Mouse (Mus musculus) CD4-positive, CD25-positive, alpha-beta regulatory T cell, adult 4 months (primary cell): ENCODE measurements around the gene Hnrnpf. TPM values are rescaled to one million over a fixed set of nuclear protein-coding genes. Genes with fewer than 3 reads are reported as not detected.

Experiments
- ATAC-seq: one replicate; pipeline ENCODE4 v1.8.0; 2017
- polyA plus RNA-seq, 2 experiments: library from polyadenylated mRNA; unstranded; fragments of 100-300 nt; shearing (Covaris generic); gene quantifications; one replicate each; pipeline ENCODE4 v1.2.1; 2017

Hnrnpf gene
- polyA plus RNA-seq, 2 experiments from 2014 or later, result 1,072 to 1,239 TPM

DNA sequence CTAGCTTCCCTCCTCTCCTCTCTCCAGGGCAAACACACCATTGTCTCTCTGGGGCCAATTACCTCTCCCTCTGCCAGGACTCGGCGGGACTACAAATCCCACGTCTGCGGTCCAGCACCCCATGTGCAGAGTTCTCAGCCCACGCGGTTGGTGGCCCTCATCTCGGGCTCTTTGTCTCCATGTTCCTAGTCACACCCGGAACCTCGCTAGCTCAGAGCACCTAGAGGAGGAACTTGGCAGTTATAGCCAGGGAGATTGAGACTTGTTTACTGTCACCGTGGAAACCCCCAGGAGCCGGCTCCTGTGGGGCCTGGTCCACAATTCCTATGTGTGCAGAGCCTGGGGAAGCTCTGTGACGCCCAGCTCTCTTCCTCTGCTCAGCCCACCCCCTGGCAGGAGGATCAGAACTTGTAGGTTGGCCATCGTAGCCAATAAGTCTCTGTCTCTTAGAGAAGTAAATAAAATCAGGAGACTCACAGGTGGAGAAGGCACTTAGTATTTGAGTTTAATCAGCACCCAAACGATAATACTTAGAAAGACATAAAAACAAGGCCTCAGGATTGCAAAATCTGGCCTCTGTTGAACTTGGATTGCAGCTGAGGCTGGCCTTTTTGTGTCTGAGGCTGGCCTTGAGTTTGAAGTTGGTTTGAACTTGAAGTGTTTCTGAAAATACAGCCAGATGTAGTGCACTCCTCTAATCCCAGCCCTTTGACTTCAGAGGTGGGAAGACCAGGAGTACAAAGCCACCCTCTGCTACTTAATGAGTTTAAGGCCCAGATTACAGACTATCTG is 8.6 kb upstream of the Hnrnpf start:
- ATAC-seq, result peak; percentile 52

DNA sequence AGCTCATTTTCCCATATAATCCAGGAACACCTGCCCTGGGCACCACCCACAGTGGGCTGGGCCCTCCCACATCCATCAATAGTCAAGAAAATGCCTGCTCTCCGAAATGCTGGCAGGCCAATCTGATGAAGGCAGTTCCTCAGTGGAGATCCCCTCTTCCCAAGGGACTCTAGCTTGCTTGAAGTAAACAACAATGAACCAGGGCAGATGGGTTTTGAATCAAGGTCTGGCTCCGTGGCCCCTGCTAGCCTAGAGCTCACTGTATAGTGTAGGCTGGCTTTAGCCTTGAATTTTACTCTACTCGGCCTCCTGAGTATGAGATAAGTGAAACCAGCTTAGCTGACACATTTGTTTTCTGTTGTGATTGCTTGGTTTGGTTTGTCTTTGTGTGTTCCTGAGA is 7.7 kb upstream of the Hnrnpf start:
- ATAC-seq, result no peak

DNA sequence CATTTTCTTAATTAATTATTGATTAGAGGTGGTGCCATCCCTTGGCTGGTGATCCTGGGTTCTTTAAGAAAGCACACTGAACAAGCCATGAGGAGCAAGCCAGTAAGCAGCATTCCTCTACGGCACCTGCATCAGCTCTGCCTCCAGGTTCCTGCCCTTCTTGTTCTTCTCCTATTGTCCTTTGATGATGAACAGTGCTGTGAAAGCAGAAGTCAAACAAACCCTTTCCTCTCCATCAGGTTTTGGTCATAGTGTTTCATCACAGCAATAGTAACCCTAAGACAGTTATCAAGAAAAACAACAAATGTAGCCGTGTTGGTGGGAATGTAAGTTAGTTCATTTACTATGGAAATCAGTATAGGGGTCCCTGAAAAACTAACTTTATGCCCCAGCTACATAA is 6.7 kb upstream of the Hnrnpf start:
- no peak for ATAC-seq

DNA sequence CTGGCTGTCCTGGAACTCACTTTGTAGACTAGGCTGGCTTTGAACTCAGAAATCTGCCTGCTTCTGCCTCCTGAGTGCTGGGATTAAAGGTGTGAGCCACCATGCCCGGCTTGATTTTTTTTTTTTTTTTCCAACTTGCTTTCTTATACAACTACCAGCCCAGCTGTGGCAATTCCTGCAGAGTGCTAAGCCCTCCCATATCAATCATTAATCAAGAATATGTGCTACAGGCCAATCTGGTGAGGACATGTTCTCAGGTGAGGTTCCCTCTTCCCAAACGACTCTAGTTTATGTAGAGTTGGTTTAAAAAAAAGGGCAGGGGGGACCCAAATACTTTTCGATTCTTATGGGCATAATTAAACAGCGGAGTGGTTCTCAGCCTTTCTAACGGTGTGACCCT is 2.3 kb upstream of the Hnrnpf start:
- ATAC-seq, result no peak

DNA sequence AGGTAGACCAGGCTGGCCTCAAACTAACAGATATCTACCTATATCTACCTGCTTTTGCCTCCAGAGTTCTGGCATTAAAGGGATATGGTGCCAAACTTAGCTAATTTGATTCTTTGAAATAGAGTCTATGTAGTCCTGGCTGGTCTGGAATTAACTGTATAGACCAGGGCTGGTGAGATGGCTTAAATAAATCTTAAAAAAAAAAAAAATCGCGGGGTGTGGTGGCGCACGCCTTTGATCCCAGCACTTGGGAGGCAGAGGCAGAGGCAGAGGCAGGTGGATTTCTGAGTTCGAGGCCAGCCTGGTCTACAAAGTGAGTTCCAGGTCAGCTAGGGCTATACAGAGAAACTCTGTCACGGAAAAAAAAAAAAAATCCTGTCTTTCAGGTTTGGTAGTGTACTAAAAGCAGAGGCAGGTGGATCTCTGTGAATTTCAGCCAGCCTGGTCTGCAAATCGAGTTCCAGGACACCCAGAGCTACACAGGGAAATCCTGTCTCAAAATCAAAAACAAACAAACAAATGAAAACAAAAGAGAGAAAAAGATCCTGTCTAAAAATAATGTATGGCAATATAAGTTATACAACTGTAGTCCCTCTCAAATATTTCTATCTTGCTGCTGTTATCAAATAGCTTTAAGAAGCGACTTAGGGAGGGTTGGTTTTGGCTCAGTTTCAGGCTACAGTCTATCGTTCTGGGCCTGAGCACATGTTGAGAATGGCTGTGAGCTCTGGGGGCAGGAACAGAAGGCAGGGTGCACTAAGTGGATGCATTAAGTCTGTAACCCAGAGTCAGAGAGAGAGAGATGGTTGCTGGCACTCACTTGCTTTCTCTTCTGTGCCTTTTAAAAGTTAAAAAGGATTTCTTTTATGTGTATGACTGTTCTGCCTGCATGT is 1.6 kb downstream of the Hnrnpf start:
- ATAC-seq, result no peak

DNA sequence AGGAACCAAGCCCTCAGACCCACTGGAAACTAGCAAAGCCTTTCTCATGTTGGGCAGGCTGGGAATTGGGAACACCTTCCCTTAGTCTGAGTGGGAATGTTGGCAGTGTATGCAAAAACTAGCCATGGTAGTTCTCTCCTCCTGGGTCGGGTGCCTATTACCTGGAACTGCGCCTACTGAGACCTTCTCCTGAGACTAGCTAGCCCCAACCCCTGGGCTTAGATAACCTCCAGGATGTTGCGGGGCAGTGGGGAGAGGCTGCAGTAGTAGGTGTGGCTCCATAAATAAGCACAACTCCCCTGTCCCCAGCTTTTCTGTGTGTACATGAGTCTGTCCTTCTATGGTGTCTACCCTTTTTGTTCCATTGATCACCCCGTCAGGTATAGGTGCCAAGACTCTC is 2.4 kb downstream of the Hnrnpf start:
- ATAC-seq, result no peak

DNA sequence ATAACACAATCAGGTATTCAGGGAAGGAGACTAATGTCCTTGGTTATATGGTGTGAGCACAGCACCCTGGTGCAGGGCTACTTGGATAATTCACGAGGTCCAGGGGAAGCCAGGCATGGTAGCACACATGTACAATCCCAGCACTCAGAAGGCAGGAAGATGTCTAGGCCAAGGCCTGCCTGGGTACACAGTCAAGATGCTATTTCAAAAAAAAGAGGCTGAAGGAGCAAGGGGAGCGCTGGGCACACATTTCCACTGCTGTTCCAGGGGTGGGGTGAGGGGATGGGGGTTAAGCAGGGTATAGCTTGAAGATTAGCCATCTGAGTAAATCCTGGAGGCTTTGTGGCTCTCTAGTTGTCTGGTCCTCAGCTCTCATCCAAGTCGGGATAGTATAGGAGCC is 3.7 kb downstream of the Hnrnpf start:
- no peak for ATAC-seq

DNA sequence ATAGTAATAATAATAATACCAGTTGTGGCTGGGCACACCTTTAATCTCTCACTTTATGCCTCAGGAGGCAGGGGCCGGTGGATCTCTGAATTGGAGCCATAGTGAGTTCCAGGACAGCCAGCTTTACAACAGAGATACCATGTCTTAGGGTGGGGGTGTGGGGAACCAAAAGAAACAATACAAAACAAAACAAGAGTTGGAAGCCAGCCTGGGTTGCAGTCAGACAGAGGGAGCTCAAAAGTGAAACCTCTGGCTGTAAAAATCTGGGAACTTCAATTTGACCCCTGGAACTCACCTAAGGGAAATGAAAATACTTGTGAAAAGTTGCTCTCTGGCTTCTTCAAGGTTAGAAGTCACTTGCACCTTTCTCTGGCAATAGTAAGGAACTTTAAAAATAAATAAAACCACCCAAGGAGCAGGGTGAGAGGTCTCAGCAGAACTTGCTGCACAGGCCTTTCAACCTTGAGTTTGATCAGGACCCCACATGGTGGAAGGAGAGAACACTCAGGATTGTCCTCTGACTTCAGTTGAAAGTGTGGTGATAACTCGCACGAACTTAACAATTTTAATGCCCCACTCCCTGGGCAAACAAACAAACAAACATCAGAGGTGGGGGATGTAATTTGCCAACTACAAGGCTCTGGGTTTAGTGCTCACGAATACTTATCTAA is 5.3 kb downstream of the Hnrnpf start:
- ATAC-seq, result no peak

DNA sequence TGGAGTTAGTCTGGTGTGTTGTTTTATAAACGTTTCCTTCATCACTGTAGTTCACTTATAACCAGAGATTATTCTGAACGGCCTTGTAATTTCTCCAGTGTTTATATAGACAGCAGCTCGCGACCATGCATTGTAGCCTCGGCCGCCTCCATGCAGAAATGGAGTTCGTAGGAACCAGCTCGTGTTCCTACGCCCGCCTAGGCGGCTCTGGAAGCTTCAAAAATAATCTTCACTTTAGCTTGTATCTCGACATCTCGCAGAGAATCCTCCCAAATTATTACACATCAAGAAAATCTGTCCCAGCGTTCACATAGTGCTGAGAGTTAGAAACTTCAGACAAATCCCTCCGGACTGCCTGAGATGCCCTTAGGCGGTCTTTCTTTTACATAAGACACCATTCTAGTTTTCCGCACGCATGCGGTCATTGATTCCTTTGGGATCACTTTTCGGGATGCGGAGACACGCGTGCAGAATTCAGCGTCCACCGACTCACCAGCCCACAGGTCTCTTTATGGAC is 5.9 kb downstream of the Hnrnpf start:
- no peak for ATAC-seq

DNA sequence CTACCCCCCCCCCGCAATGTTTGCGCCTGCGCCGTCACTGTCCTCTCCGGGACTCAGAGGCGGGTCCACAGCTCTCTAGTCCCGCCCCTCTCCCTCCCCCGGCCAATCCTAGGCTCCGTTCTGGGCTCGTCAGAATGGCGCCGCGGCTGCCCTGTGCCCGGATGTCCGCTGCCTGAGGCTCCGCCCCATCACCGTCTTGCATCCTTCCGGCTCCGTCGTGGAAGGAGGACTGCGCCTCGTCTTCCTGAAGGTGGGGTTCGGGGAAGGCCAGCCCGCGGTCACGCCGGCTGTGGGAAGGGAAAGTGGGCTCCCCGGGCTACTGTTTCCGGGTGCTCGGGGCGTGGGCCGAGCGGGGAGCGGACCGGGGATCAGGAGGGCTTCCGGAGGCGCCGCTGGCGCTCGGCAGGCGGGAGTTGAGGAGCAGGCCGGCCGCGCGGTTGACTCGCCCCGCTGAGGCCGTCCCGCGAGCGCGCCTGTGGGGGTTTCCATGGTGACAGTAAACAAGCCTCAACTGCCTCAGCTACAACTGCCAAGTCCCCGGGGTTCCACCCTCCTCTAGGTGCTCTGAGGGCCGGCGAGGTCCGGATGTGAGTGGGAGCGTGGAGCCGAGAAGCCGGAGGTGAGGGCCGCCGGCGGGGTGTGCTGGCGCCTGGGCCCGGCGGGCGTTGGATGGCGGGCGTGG is 6.6 kb downstream of the Hnrnpf start:
- ATAC-seq, result peak; percentile 77

DNA sequence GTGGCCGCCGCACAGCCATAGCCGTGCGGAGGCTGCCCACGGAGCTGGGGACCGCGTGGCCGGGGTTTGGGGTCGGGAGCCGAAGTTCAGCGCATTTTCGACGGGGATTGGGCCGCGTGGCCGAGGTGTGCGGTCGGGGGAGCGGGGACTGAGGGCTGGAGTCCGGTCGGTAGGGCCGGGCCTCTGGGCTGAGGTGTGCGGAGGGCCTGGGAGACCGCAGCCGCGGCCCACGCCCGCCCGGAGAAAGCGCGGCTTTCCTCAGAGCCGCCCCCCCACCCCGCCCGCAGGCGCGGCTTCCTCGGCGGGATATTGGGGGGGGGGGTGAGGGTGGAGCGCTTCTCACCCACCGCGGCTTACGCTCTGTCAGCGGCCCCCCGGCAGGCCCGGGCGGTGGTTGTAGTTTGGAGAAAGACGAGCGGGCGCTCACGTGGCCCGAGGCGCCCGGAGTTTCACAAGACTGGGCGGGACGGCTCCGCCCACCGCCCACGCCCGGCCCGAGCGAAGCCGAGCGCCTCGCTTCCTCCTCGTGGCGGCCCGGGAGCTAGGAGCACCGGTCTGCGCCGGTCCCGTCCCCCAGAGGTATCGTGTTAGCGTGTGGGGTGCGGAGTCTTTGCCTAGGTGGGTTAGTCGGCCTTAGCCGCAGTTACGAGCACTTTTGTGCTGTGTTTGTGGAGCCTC is 7.3 kb downstream of the Hnrnpf start:
- peak; percentile 62 for ATAC-seq

DNA sequence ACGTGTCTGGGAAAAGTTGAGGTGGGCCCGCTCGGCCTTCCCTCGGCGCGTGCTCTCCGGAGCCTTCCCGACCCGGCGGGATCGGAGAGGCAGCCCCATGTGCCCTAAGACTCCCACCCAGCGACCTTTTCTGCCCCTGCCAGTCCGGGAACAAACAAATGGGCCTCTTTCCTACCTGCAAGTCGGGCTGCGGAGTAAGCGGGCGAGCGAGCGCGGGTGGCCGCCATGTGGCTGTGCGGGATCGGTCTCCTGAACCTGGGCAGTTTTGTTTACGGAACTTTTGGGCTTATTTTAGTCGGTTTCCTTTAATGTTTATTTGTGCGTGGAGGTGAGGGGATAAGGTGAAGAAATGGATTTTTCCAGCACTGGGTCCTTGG is 7.8 kb downstream of the Hnrnpf start:
- ATAC-seq, result no peak

DNA sequence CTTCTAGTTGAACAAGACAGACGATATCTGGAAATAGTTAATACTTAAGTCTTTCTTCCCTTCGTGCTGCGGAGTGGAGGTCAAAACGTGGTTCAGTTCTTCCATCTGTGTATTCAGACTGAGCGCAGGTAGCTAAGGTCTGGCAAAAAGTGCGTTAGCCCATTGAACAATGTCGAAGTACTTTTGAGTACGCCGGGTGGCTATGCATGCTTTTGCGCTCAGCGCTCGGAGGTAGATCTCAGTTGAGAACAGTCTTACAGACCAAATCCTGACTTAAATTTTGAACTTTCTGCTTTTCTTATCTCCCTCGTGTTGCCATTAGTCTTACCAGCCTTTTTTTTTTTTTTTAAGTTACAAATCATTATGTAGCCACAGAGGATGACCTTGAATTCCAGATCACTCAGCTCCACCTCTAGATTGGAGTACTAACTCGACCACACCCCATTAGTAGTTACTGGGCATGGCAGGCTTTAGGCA is 8.3 kb downstream of the Hnrnpf start:
- ATAC-seq, result no peak

DNA sequence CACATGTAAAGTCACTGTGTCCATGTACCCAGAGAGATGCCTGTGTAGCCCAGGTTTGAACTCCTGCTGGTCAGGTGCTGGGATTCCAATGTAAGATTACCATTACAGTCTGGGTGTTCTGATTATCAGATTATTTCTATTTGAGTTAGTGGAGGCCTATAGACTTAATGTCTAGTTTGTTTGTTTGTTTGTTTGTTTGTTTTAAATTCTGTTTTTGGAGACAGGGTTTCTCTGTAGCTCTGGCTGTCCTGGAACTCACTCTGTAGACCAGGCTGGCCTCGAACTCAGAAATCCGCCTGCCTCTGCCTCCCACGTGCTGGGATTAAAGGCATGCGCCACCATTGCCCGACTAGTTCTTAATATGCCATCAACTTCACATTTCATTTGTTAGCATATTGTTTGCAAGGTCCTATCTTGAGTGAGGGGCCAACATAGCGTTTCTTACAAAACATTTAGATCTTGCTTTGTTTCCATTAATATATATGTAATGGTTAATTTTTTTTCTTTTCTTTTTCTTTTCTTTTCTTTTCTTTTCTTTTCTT is 10.1 kb downstream of the Hnrnpf start:
- no peak for ATAC-seq

DNA sequence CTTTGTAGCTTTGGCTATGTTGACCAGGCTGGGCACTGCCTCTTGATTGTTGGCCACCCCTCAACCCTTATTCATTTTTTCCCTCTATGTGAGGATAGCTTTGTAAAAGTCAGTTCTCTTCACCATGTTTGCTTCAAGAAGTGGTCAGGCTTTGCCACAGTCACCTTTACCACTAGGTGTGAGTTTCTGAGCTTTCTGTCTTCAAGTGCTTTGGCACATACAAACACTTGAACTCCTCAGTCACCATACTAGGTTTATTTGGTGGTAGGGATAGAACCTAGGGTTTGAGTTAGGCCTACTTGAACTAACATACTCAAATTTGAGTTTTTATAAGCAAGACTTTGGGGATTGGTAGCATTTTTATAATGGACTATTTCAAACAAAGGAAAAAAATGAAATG is 14.4 kb downstream of the Hnrnpf start:
- ATAC-seq, result no peak

DNA sequence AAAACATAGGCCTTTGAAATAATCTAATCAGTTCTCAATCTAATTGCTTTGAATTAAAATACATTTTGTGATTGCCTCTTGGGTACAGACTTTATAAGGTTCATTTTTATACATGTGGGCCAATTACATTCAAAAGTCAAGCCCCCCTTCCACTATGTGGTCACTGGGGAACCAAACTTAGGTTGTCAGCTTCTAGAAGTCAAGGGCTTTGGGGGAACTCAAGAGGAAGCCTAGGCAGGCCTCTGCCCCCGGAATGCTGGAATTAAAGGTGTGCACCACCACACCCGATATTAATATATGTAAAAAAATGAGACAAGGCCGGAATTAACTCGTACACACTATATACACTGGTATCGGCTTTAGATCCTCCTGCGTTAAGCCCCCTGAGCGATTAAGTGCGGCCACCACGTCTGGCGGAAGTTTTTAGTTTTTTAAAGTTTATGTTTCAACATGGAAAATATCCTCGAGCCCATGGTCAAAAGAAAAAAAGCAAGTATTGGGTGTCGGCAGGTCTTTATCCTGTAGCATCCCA is 16.1 kb downstream of the Hnrnpf start:
- ATAC-seq, result no peak

DNA sequence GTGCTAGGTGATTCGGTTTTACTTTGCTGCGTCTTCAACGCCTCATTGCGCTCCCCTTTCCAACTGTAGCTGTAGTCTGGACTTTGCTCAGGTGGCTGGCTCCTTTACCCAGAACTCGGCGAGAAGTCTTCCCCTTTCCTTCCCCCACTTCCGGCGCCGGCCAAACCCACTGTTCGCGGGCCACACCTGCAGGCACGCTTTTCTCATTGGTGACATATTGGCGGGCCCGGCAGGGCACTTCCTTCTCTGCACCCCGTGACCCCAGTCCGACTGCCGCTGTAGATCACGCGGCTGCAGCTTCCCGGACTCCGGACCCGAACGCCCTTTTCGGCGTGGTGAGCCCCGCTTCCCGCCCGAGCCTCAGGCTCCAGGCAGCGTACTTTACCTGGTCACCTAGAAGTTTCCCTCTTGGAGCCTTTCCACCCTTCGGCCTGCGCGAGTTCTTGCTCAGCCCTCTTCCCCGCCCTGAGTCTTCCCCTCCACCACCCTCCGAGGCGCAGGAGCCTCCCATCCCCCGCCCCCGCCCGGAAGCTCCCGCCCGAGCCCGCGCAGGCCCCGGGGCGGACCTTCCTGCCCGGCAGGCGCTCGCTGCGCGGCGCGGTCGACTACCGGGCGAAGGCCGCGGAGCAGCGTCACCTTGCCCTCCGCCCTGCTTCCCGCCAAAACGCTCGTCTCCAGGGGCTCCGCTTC is 16.8 kb downstream of the Hnrnpf start:
- peak; percentile 85 for ATAC-seq

DNA sequence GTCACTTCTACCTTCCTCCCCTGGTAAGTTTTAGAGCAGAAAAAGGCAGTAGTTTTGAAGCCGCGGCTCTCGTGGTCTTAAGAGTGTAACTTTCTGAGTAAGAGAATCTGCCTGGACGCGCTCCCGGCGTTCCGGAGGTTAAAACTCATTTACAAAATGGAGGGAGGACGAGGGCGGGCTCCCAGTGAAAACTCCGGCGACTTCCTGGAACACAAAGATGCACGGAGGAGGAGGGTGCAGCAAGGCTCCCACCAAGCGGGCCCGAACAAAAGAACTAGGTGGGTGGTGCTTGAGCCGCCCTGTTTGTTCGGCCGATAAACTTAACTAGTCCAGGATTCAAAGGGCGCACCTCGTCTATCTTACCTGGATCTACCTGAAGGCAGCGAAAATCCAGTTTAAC is 17.5 kb downstream of the Hnrnpf start:
- ATAC-seq, result peak; percentile 22

DNA sequence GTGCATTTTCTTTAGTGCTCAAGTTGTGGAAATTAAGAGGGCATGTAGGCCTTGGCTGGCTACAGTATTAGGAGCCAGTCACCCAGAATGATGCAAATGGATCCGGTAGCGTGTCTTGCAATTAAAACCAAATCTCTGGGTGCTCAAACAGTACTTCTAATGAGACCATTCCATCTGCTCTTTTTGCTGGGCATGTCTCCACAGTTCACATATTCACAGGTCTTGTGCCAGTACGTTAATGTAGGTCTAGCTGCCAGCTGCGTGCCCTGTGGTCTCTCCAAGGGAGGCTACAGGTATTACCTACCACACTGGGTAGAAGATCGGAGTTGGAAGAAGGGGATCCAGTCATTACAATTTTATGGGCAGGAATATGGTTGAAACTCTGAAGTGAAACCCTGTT is 17.9 kb downstream of the Hnrnpf start:
- ATAC-seq, result no peak
